Mouse (Mus musculus) heart, embryonic 15.5 days (tissue): ENCODE data around the gene Abl2. TPM values are rescaled to one million over a fixed set of nuclear protein-coding genes. Genes with fewer than 3 reads are reported as not detected.

Experiments
- ATAC-seq: fragments of 200-750 bp; cut with Nextera tagmentation; replicated peaks from 2 replicates; pipeline ENCODE4 v1.8.0; 2017; ENCODE audit warnings: low read depth, moderate TSS enrichment; ENCODE audit not compliant: insufficient number of reproducible peaks, insufficient read depth, low FRiP score
- H3K27ac ChIP-seq: fragments of 300-500 bp; sonication (generic); 2 replicates; pipeline ENCODE4 v1.5.1; 2015; ENCODE audit warnings: mild to moderate bottlenecking, inconsistent platforms
- H3K27me3 ChIP-seq: fragments of 300-500 bp; sonication (generic); 2 replicates; pipeline ENCODE4 v1.6.1; 2015; ENCODE audit warnings: inconsistent platforms
- H3K36me3 ChIP-seq: fragments of 300-500 bp; sonication (generic); 2 replicates; pipeline ENCODE4 v1.6.1; 2015; ENCODE audit warnings: mild to moderate bottlenecking, inconsistent platforms
- H3K4me1 ChIP-seq: fragments of 300-500 bp; sonication (generic); replicated peaks from 2 replicates; pipeline ENCODE4 v1.6.1; 2015; ENCODE audit warnings: inconsistent platforms
- H3K4me2 ChIP-seq: fragments of 300-500 bp; sonication (generic); 2 replicates; pipeline ENCODE4 v1.6.1; 2015; ENCODE audit warnings: inconsistent platforms, mild to moderate bottlenecking, moderate library complexity
- H3K4me3 ChIP-seq: fragments of 300-500 bp; sonication (generic); 2 replicates; pipeline ENCODE4 v1.5.1; 2015; ENCODE audit warnings: mild to moderate bottlenecking, inconsistent platforms
- H3K9ac ChIP-seq: fragments of 300-500 bp; sonication (generic); 2 replicates; pipeline ENCODE4 v1.6.1; 2015; ENCODE audit warnings: mild to moderate bottlenecking, inconsistent platforms
- H3K9me3 ChIP-seq: fragments of 300-500 bp; sonication (generic); replicated peaks from 2 replicates; pipeline ENCODE4 v1.6.1; 2016; ENCODE audit warnings: inconsistent platforms
- WGBS: fragments of 180-500 bp; shearing (Covaris S2); methylation state at CpG from one replicate; pipeline ENCODE4 v1.1.7; 2015; ENCODE audit warnings: mixed read lengths; 5-methylcytosine and 5-hydroxymethylcytosine counted together
- polyA plus RNA-seq: library from polyadenylated mRNA; unstranded; fragments of >200 nt; fragmentation: Nextera tagmentation; extraction: Ambion mirVana; gene quantifications from 2 replicates; pipeline ENCODE4 v1.2.1, GENCODE M21; 2015

Gene Abl2
- polyA plus RNA-seq, 1 experiment from 2014 or later: 2.8 TPM

DNA sequence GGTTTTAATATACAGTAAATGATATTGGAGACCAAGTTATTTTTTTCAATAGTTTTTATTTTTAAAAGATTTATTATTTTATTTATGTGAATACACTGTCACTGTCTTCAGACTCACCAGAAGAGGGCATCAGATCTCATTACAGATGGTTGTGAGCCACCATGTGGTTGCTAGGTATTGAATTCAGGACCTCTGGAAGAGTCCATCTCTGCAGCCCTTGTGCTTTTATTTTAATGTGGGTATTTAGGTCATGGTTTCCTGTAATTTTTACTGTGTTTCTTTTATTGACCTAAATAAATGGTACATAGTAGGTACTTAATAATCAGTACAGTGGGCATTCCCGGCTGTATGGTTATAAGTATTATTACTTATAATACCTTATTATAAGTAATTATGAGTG, 56.1 kb downstream of the Abl2 start:
- H3K36me3 ChIP-seq: no peaks in the 10 kb centered on the region; the same call in 1 of the 2 replicates
- H3K9ac ChIP-seq: no peak overlapping the region
- no peak overlapping the region for H3K4me3 ChIP-seq
- ATAC-seq: no peak
- H3K4me1 ChIP-seq: peaks cover 24% of the 10 kb centered on the region
- H3K9me3 ChIP-seq: no peaks in the 10 kb centered on the region
- no peak overlapping the region for H3K4me2 ChIP-seq
- H3K27me3 ChIP-seq: no peaks in the 10 kb centered on the region
- peak overlapping the region; percentile 75; the same call in 1 of the 2 replicates for H3K27ac ChIP-seq
- 86% methylated on average over 1 of the region's 1 CpGs for WGBS

- Histone ChIP-seq H3K9me3 (no peaks in the 10 kb centered on the region), H3K36me3 (no peaks in the 10 kb centered on the region; the same call in 1 of the 2 replicates), H3K4me3 (peak overlapping the region; percentile 39), H3K4me2 (peak overlapping the region; percentile 64), H3K9ac (peak overlapping the region; percentile 38; the same call in 1 of the 2 replicates), H3K27me3 (no peaks in the 10 kb centered on the region), H3K27ac (peak overlapping the region; percentile 75), H3K4me1 (peaks cover 31% of the 10 kb centered on the region)
- ATAC-seq: peak; percentile 90
- 10% methylated on average over 13 of the region's 13 CpGs for WGBS
Measured at GRCm38 (mm10) chr1:156615381-156616133, 57.0 kb downstream of the Abl2 start.

DNA sequence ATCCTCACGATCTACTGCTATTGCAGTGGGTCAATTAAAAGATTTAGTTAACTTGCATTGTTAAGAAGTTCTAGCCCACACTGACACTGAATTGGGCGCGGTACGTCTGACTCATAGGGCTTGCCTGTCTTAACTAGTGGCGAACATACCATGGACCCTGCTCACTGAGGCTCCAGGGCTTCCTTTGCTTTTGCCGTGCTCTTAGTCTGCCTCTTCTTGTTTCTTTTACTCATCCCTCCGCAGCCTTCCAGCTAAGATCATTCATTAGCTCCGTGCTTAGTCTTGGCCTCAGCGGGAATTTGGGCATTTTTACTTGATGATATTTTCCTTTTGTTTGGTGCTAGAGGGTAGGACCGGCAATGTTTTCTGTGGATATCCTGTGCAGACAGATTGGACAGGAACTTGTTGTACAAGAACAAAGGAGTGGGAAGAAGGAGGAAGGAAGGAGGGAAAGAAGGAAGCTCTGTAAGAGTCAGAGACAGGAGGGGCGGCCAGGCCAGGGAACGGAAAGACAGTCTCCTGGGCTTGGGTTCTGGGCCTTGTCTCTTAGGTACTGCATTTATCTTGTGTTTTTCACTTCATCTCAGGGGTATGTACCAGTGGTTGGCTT, 58.5 kb downstream of the Abl2 start:
- H3K9ac ChIP-seq: no peak overlapping the region
- peaks cover 32% of the 10 kb centered on the region for H3K4me1 ChIP-seq
- no peaks in the 10 kb centered on the region for H3K9me3 ChIP-seq
- no peaks in the 10 kb centered on the region for H3K36me3 ChIP-seq
- peak overlapping the region; percentile 4; the same call in 1 of the 2 replicates for H3K4me3 ChIP-seq
- H3K27ac ChIP-seq: peak overlapping the region; percentile 48
- H3K4me2 ChIP-seq: peak overlapping the region; percentile 1
- H3K27me3 ChIP-seq: no peaks in the 10 kb centered on the region
- ATAC-seq: no peak
- 47% methylated on average over 12 of the region's 12 CpGs for WGBS

- WGBS: 54% methylated on average over 4 of the region's 4 CpGs
- Histone ChIP-seq H3K9ac (no peak overlapping the region), H3K4me3 (no peak overlapping the region), H3K4me1 (peaks cover 32% of the 10 kb centered on the region), H3K4me2 (no peak overlapping the region), H3K27me3 (no peaks in the 10 kb centered on the region), H3K9me3 (no peaks in the 10 kb centered on the region), H3K27ac (no peak overlapping the region), H3K36me3 (no peaks in the 10 kb centered on the region; the same call in 1 of the 2 replicates)
- ATAC-seq: no peak
Measured at GRCm38 (mm10) chr1:156617811-156618210, 59.2 kb downstream of the Abl2 start.

GRCm38 (mm10) chr1:156620292-156620909, 61.8 kb downstream of the Abl2 start:
- WGBS: 59% methylated on average over 4 of the region's 4 CpGs
- Histone ChIP-seq H3K9me3 (no peaks in the 10 kb centered on the region), H3K4me1 (peaks cover 18% of the 10 kb centered on the region), H3K9ac (no peak overlapping the region), H3K4me3 (no peak overlapping the region), H3K27me3 (no peaks in the 10 kb centered on the region), H3K27ac (no peak overlapping the region), H3K36me3 (peaks cover 3% of the 10 kb centered on the region; the same call in 1 of the 2 replicates), H3K4me2 (no peak overlapping the region)
- no peak for ATAC-seq

DNA sequence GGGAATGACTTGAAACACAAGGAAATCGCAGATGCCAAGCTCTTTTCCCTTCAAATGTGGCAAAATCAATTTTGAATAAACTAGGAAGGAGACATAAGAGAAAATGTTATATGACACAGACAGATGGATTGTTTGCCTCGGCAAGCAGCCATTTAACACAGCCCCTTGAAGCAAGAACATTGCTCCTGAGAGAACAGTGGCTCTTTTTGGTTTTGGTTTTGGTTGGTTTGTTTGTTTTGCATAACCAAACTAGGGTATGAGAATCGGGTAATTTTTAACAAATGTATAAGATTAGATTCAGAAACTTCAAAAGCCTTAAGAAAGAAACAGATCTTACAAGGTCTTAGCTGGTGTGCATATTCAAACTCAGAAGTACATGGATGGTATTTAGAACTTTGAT, 62.4 kb downstream of the Abl2 start:
- no peak for ATAC-seq
- H3K4me1 ChIP-seq: peaks cover 12% of the 10 kb centered on the region
- H3K27me3 ChIP-seq: no peaks in the 10 kb centered on the region
- H3K9ac ChIP-seq: no peak overlapping the region
- no peak overlapping the region for H3K4me3 ChIP-seq
- H3K36me3 ChIP-seq: peaks cover 9% of the 10 kb centered on the region; the same call in 1 of the 2 replicates
- no peaks in the 10 kb centered on the region for H3K9me3 ChIP-seq
- H3K27ac ChIP-seq: no peak overlapping the region
- H3K4me2 ChIP-seq: no peak overlapping the region
- 81% methylated on average over 3 of the region's 3 CpGs for WGBS

DNA sequence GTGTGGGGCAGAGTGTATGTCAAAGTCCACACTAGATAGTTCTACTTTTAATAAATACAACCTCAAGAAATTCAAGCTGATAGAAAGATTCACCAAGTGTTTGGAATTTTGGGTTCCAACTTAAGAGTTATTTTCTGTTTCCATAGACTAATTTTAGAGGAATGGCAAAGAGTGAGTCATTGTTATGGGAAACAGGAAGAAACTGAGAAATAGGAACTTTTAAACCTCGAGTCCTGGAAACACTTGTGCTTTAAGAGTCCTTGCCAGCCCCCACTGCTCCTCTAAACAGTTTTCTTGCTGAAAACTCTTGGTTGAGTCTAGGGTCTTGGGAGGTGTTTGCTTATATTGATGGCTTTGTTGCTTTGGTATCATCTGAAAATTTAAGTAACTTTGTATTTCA, 65.6 kb downstream of the Abl2 start:
- no peaks in the 10 kb centered on the region for H3K27me3 ChIP-seq
- no peaks in the 10 kb centered on the region for H3K9me3 ChIP-seq
- no peak overlapping the region for H3K9ac ChIP-seq
- no peak overlapping the region for H3K4me2 ChIP-seq
- H3K27ac ChIP-seq: no peak overlapping the region
- WGBS: 60% methylated on average over 1 of the region's 1 CpGs
- ATAC-seq: no peak
- H3K4me1 ChIP-seq: peaks cover 7% of the 10 kb centered on the region
- peaks cover 12% of the 10 kb centered on the region; the same call in 1 of the 2 replicates for H3K36me3 ChIP-seq
- H3K4me3 ChIP-seq: no peak overlapping the region

- Histone ChIP-seq H3K4me1 (no peaks in the 10 kb centered on the region), H3K9ac (no peak overlapping the region), H3K4me3 (no peak overlapping the region), H3K36me3 (peaks cover 34% of the 10 kb centered on the region), H3K9me3 (no peaks in the 10 kb centered on the region), H3K4me2 (no peak overlapping the region), H3K27me3 (no peaks in the 10 kb centered on the region), H3K27ac (no peak overlapping the region)
- no peak for ATAC-seq
- WGBS: 81% methylated on average over 4 of the region's 4 CpGs
Measured at GRCm38 (mm10) chr1:156626729-156627128, 68.1 kb downstream of the Abl2 start.

DNA sequence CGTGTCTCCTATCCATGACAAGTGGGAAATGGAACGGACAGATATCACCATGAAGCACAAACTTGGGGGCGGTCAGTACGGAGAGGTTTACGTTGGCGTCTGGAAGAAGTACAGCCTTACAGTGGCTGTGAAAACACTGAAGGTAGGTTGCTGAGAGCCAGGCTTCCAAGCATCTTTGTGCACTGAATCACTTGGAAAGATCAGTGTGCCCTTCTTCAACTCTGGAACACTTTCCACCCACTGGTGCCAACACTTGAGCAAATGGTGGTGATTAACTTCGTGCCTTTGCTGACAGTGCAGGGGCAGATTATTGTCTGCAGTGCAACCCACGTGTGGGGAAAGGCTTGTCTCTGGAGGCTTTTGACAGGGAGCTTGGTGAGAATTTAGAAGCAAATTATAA, 71.4 kb downstream of the Abl2 start:
- no peak for ATAC-seq
- H3K36me3 ChIP-seq: peaks cover 56% of the 10 kb centered on the region

DNA sequence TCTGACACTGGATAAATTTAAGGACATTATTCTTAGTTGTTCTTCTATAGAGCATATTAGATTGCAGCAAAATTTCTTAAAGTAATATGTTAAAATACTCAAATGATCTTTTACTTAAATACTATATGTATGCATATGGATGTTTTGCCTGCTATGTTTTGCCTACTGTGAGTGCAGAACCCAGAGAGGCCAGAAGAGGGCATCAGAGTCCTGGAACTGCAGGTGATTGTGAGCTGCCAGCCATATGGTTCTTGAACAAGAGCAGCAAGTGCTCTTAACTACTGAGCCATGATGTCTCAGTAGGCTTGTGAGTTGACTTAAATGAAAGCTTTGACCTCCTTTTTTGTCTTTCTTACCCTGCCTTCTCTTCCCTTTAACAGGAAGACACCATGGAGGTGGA, 72.4 kb downstream of the Abl2 start:
- no peak overlapping the region for H3K4me3 ChIP-seq

More for the DNA sequence above, 71.4 kb downstream of the Abl2 start:
- Histone ChIP-seq H3K9ac (no peak overlapping the region), H3K4me3 (no peak overlapping the region), H3K27ac (no peak overlapping the region), H3K9me3 (no peaks in the 10 kb centered on the region), H3K27me3 (no peaks in the 10 kb centered on the region), H3K4me2 (no peak overlapping the region), H3K4me1 (no peaks in the 10 kb centered on the region)
- WGBS: 90% methylated on average over 8 of the region's 8 CpGs

DNA sequence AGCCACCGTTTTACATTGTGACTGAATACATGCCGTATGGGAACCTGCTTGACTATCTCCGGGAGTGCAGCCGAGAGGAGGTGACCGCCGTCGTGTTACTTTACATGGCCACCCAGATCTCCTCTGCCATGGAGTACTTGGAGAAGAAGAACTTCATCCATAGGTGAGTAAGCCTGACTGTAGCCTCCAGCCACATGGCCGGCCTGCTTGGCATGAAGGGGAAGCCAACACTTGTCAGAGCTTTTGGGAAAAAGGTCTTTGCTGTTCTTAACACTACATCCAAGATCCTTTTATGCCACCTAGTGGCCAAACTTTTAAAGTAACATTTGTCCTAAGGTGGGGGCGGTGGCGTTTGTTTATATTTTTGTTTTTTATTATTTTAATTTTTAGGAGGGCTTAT, 74.5 kb downstream of the Abl2 start:
- H3K4me2 ChIP-seq: no peak overlapping the region
- WGBS: 76% methylated on average over 10 of the region's 10 CpGs
- H3K9ac ChIP-seq: no peak overlapping the region
- no peaks in the 10 kb centered on the region for H3K9me3 ChIP-seq
- no peaks in the 10 kb centered on the region for H3K27me3 ChIP-seq
- 0 out of 2 replicates have a peak, but pooled peaks have one; percentile 31 for ATAC-seq
- H3K4me1 ChIP-seq: no peaks in the 10 kb centered on the region
- H3K4me3 ChIP-seq: no peak overlapping the region
- H3K36me3 ChIP-seq: peaks cover 54% of the 10 kb centered on the region
- H3K27ac ChIP-seq: no peak overlapping the region

More for the DNA sequence above, 72.4 kb downstream of the Abl2 start:
- Histone ChIP-seq H3K4me1 (no peaks in the 10 kb centered on the region), H3K36me3 (peaks cover 50% of the 10 kb centered on the region), H3K4me2 (no peak overlapping the region), H3K27ac (no peak overlapping the region), H3K27me3 (no peaks in the 10 kb centered on the region), H3K9me3 (no peaks in the 10 kb centered on the region), H3K9ac (no peak overlapping the region)
- no peak for ATAC-seq
